Mouse (Mus musculus): ENCODE measurements around the gene Iqgap2. TPM values are rescaled to one million over a fixed set of nuclear protein-coding genes. Genes with fewer than 3 reads are reported as not detected.

Iqgap2 gene
- total RNA-seq, 2 experiments from 2014 or later = 0.94 to 1.3 TPM

- no peak for TF ChIP-seq CTCF (IDR thresholded peaks at IDR 0.05)
- Histone ChIP-seq H3K4me3 (no peak overlapping the region), H3K27ac (no peak overlapping the region)
- no peak for DNase-seq
- intact Hi-C loops (cut with DNase I) = no loop called here
Measured at GRCm38 (mm10) chr13:95578016-95578697, 313.6 kb downstream of the Iqgap2 start.

Other genes with a start within 250 kb of the Iqgap2 start
- not detected for gene F2rl2, start 195.1 kb downstream of the Iqgap2 start, total RNA-seq (2021)
- gene Gm20075, start 189.5 kb upstream of the Iqgap2 start, total RNA-seq (2021) = 1 to 10 TPM; 8.2 to 8.9 TPM
- gene Gm17190, start 190.1 kb upstream of the Iqgap2 start, total RNA-seq (2021) = not detected
- gene Sv2c, start 240.7 kb upstream of the Iqgap2 start, total RNA-seq (2021) = under 1 TPM; 0.15 to 0.20 TPM

All from gastrocnemius, adult 2 months (tissue).